Mouse (Mus musculus) gastrocnemius, adult 2 months (tissue): ENCODE data around the gene Ptf1a. TPM values are rescaled to one million over a fixed set of nuclear protein-coding genes. Genes with fewer than 3 reads are reported as not detected.
A peak's percentile ranks its signal among the peaks of the same experiment; 100 is the strongest.

ENCODE experiments used
- DNase-seq: peaks from one replicate; pipeline ENCODE4 v3.0.0; 2022
- H3K27ac ChIP-seq: fragments of 200-600 bp; 2 replicates; pipeline ENCODE4 v1.8.1; 2022; ENCODE audit warnings: mild to moderate bottlenecking
- H3K4me3 ChIP-seq: fragments of 200-600 bp; 2 replicates; pipeline ENCODE4 v1.8.1; 2022; ENCODE audit warnings: mild to moderate bottlenecking, moderate library complexity
- CTCF ChIP-seq: fragments of 200-600 bp; IDR thresholded peaks from 2 replicates; pipeline ENCODE4 v1.8.1; 2022; ENCODE audit warnings: antibody characterized with exemption, mild to moderate bottlenecking, moderate library complexity
- intact Hi-C: fragments of 180-260 bp; cut with DNase I; formaldehyde crosslinking; loops from one replicate; pipeline ENCODE4 v1.15.1; 2025
- long read RNA-seq, 2 experiments: library from polyadenylated mRNA; stranded (forward); transcript quantifications; one replicate each; pipeline ENCODE4 v2.0.0; 2021
- total RNA-seq, 2 experiments: library from RNA; stranded (reverse); gene quantifications; 2 replicates each; pipeline ENCODE4 v1.2.3; 2021

The Ptf1a gene
- not detected for total RNA-seq
- long read RNA-seq, experiment 1, result 0 reads
- long read RNA-seq, experiment 2, result 0 reads

- Histone ChIP-seq H3K27ac (no peak within 1 kb of the TSS), H3K4me3 (no peak within 1 kb of the TSS)
- intact Hi-C loops, result no loop called here
- TF ChIP-seq CTCF, result no peak
- no peak for DNase-seq
These were observed at the start of gene Ptf1a for GRCm38 (mm10) chr2:19444931-19445831. Gene Ptf1a, plus strand, starts transcription at chr2:19445663.

GRCm38 (mm10) chr2:19405409-19405808, 40.1 kb upstream of the Ptf1a start:
- intact Hi-C loops, result no loop called here

GRCm38 (mm10) chr2:19406531-19406930, 38.9 kb upstream of the Ptf1a start:
- intact Hi-C loops, result no loop called here
- DNase-seq, result no peak
- Histone ChIP-seq H3K27ac (no peak overlapping the region), H3K4me3 (no peak overlapping the region)
- TF ChIP-seq CTCF, result no peak

More at GRCm38 (mm10) chr2:19405409-19405808, 40.1 kb upstream of the Ptf1a start:
- Histone ChIP-seq H3K27ac (no peak overlapping the region), H3K4me3 (no peak overlapping the region)
- no peak for DNase-seq
- no peak for TF ChIP-seq CTCF

- TF ChIP-seq CTCF, result peak; percentile 84
- DNase-seq, result peak; percentile 66
- H3K27ac ChIP-seq, result no peak overlapping the region
- intact Hi-C loops, result loop anchor here (10.0 kb wide), 1 partner anchor 310 kb away; no protein-coding TSS in a partner anchor
- peak overlapping the region; percentile 67 for H3K4me3 ChIP-seq
These were observed 31.1 kb upstream of the Ptf1a start for GRCm38 (mm10) chr2:19414222-19414965.

- DNase-seq, result no peak
- peak overlapping the region; percentile 67 for H3K4me3 ChIP-seq
- no peak overlapping the region for H3K27ac ChIP-seq
- intact Hi-C loops, result loop anchor here (1.0 to 10.0 kb wide), 3 partner anchors 105 to 502 kb away; no protein-coding TSS in a partner anchor
- peak; percentile 74 for TF ChIP-seq CTCF
These were observed 30.4 kb upstream of the Ptf1a start for GRCm38 (mm10) chr2:19415063-19415521.

- intact Hi-C loops, result loop anchor here (5.0 to 10.0 kb wide), 2 partner anchors 309 to 501 kb away; no protein-coding TSS in a partner anchor
- no peak for DNase-seq
- no peak for TF ChIP-seq CTCF
- Histone ChIP-seq H3K4me3 (no peak overlapping the region), H3K27ac (no peak overlapping the region)
These were observed 29.4 kb upstream of the Ptf1a start for GRCm38 (mm10) chr2:19416066-19416465.

GRCm38 (mm10) chr2:19419686-19420345, 25.6 kb upstream of the Ptf1a start:
- no peak overlapping the region for H3K4me3 ChIP-seq
- H3K27ac ChIP-seq, result no peak overlapping the region
- no peak for TF ChIP-seq CTCF
- DNase-seq, result no peak
- intact Hi-C loops, result loop anchor here (5.0 to 10.0 kb wide), 2 partner anchors 305 to 497 kb away; no protein-coding TSS in a partner anchor

- Histone ChIP-seq H3K4me3 (no peak overlapping the region), H3K27ac (no peak overlapping the region)
- intact Hi-C loops, result no loop called here
- DNase-seq, result no peak
- TF ChIP-seq CTCF, result no peak
These were observed 23.2 kb upstream of the Ptf1a start for GRCm38 (mm10) chr2:19422226-19422625.

- DNase-seq, result no peak
- intact Hi-C loops, result no loop called here
These were observed 22.4 kb upstream of the Ptf1a start for GRCm38 (mm10) chr2:19423086-19423485.

GRCm38 (mm10) chr2:19429031-19429430, 16.4 kb upstream of the Ptf1a start:
- Histone ChIP-seq H3K4me3 (no peak overlapping the region), H3K27ac (no peak overlapping the region)
- peak; percentile 35 for DNase-seq
- no peak for TF ChIP-seq CTCF
- intact Hi-C loops, result no loop called here

More at GRCm38 (mm10) chr2:19423086-19423485, 22.4 kb upstream of the Ptf1a start:
- Histone ChIP-seq H3K27ac (no peak overlapping the region), H3K4me3 (no peak overlapping the region)
- TF ChIP-seq CTCF, result no peak

- DNase-seq, result no peak
- no peak overlapping the region for H3K27ac ChIP-seq
- intact Hi-C loops, result no loop called here
- no peak overlapping the region for H3K4me3 ChIP-seq
- no peak for TF ChIP-seq CTCF
These were observed 15.5 kb upstream of the Ptf1a start for GRCm38 (mm10) chr2:19429691-19430690.
